Mouse (Mus musculus) spleen, adult 12 weeks (tissue): ENCODE results near the gene Cilp.
A peak's percentile ranks its signal among the peaks of the same experiment; 100 is the strongest.
"Not testable (repeated sequence)": the region's sequence is repeated elsewhere in the genome, so short reads cannot be mapped to it uniquely, and the experiment has no call there.

Source experiments
- DNase-seq: peaks from one replicate; pipeline ENCODE4 v3.0.0; 2022; ENCODE audit warnings: low spot score

Gene Cilp

DNA sequence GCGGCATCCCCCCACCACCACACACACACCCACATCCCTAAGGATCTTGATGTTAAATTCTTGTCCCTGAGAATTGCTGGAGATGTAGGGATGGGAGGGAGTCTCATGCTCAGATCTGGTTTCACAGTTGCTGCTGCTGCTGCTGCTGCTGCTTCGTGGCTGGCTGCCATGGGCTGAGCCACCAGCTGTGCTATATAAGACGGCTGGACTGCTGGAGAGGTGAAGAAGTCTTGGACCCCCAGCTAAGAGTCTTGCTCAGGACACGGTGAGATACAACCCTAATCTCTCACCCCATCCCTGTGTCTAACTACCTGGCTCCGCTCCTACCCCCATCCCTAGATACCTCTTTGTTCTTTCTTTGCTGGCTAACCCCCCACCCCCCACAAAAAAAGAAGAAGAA lies at the start of gene Cilp:
Gene Cilp, plus strand, starts transcription at position 222 of the 400 bp plus-strand sequence.
- no peak for DNase-seq

DNA sequence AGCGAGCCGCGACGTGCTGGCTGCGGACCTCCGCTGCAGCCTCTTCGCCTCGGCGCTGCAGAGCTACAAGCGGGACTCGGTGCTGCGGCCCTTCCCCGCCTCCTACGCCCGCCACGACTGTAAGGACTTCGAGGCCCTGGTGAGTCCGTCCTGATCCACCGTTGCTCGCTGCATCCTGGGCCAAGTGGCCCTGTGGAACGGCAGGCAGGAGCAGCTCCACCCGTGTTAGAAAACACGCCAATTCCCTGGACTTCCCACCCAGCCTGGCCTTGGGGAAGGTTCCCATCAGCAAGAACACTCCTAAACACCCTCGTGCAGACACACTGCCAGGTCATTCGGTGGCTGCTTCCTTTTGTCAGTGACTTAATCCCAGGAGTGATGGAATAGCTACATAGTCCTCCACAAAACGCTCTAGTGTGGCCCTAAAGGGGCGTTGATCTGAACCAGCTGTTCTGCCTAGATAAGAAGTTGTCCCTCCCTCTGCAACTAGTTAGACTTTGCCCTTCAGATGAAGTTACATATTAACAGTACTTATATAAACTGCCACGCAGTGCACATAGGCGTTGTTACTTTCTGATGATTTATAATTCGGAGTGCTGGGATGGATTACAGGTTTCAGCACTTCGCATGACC lies 49.4 kb upstream of the Cilp start:
- DNase-seq = peak; percentile 65

DNA sequence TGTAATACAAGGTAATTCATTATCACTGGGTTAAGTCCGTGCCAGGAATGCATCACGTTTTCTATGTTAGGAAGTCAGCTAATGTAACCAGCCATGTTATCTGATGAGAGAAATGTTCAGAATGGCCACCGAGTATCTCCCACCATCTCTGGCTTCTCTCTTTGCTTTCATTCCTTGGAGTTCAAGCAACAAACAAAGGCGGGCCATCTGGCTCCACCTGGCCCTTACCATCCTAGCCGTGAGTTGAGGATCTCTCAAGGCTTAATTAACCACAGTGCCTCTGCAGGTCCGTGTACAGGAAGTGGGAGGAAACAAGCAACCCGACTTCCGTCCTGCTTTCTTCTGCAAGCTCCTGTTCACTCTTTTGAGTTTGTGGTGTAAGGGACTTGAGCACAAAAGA lies 48.0 kb upstream of the Cilp start:
- DNase-seq = no peak

DNA sequence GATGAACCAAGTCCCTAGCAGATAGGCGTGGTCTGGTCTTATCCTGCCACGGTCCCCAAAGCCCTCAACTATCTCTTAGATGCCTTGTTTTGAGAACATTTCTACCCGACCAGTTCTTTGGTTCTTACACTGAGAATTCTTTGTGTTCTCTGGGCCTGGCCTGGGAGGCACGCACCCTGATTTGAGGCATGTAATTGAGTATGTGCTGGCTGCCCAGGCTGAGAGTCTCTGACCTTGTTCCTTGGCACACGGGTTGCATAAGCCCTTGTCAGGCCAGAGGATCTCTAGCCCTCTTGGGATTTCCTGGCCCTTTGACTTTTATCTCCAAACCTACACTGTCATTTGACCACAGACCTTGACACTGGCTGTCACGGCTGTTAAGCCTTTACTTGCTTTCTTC lies 47.3 kb upstream of the Cilp start:
- DNase-seq = no peak

DNA sequence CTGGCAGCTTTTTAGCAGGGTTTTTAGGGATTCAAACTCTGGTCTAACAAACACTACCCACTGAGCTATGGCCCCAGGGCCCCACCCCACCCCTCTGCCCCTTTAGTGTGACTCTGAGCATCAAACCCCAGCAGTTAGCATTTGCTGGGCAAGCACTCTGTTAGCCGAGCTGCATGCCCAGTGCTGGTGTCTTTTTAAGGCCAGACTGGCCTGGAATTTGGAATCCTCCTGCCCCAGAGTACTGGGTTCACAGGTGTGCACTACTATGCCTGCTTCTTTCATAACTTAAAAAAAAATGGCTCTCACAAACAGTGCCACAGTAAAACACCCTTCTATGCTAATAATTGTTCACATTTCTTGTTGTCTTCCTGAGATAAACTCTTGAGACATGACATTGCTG lies 46.1 kb upstream of the Cilp start:
- no peak for DNase-seq

DNA sequence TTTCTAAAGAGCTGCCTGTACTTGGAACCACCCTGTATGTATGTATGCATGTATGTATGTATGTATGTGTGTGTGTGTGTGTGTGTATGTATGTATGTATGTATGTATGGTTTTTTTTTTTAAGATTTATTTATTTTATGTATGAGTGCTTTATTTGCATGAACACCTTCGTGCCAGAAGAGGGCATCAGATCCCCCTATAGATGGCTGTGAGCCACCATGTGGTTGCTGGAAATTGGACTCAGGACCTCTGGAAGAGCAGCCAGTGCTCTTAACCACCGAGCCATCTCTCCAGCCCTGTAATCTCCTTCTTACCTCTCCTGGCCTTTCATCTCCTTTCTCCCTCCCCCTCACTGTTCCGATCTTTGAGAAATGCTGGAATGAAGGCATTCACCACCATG lies 44.6 kb upstream of the Cilp start:
- not testable (repeated sequence) for DNase-seq

DNA sequence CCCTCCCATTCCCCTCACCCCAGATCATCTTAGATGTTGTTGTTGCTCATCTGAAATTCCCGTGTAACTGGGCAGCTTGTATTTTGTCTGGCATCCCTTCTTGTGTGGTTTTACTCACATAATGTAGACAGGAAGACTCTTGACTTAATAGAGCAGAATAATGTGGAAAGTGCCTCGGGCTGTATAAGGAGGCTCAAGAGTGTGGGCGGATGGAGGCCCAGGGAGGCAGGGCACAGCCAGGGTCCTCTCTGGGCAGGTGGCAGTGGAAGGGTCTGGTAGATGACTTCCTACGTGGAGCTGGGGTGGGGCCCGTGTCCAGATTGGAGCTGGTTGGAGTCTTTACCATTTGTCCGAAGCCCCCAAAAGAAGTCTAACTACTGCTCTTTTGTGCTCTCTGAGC lies 41.1 kb upstream of the Cilp start:
- DNase-seq = no peak

DNA sequence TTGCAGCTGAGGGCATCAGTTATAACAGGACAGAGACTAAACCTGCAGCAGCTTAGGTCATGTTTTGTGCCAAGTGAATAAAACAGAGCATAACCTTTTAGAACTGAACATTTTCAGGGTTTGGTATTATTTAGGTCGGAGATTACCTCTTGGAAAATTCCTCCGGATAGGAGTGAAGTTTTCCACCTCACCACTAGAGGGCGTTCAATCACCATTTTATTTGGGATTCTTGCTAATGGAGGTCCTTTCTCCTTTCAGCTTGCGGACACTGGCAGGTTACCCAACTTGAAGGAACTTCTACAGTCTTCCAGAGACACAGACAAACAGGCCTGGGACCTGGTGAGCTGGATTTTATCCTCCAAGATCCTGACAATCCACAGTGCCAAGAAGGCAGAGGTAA lies 39.2 kb upstream of the Cilp start:
- no peak for DNase-seq

DNA sequence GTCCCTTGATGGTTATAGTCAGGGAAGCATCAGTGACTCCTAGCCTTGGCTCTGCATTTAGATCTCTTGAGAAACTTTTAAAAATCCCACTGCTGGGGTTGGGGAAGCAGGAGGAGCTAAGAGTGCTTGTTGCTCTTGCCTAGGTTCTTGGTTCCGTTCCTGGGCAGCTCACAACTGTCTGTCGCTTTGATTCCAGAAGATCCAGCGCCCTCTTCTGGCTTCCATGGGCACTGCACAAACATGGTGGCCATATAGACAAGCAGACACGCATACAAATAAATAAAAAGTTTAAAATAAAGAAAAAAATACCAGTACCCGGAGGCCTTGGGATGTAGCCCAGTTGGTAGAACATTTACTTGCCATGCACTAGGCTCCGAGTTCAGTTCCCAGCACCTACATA lies 34.7 kb upstream of the Cilp start:
- DNase-seq = no peak

DNA sequence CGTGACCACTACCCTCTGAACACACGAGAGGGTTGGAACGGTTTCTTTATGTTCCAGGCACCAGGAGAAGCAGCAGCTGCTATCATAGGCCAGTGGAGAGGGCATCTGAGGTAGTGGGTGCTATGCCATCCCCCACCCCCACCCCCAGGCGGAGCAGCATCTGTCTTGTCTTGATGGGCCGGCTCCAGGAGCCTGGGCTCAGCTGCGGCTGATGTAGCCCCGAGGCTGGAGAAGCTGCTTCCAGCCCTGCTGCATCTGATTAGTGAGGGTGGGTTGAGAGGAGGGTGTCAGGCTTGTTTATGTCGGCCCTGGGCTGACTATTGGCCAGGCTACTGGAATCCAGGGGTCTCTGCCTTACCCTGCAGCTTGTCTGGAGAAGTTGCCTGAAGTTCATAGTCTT lies 33.7 kb upstream of the Cilp start:
- DNase-seq = no peak

DNA sequence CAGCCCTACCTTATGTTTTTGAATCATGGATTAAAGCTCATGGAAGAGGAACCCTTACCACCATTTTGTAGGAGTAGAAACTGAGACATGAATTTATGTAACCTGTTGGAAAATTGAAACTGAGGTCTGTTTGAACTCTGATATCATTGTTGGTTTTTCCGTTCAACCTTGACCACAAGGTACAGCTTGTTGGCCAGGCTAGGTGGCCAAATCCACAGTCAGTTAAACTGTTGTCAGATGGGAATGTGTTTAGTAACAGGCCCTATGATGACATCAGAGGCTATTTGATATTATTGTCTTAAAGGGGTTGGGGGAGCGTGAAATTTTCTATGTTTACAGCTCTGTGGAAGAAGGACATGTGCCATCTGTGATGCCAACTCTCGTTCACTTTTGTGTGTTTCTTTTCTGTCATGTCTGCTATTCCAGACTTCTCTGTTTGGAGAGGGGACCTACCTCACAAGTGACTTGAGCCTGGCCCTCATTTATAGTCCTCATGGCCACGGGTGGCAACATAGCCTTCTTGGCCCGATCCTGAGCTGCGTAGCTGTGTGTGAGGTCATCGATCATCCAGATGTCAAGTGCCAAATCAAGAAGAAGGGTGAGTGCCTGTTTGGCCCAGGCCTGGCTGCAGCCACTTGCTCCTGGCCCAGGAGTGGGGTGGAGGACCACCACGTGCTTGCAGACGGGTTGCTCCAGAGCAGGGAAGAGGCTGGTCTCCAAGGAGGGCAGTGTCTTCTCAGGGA lies 31.6 kb upstream of the Cilp start:
- no peak for DNase-seq

DNA sequence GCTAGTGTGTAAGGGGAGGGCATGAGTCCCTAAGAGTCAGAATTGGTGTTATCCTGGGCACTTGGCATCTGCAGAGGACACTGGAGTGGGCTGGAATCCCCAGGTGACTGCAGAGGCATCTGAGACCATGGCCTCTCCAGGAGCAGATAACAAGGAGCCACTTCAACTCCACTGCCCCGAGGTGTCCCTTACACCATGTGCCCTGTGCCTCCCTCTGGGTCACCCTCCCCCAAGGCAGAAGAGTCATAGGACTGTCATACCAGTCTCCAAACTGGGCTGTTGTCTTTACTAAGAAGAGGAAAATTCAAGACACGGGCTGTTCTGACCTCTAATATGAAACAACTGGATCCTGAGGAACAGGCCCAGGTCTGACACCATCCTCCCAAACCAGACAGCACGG lies 30.2 kb upstream of the Cilp start:
- DNase-seq = no peak

DNA sequence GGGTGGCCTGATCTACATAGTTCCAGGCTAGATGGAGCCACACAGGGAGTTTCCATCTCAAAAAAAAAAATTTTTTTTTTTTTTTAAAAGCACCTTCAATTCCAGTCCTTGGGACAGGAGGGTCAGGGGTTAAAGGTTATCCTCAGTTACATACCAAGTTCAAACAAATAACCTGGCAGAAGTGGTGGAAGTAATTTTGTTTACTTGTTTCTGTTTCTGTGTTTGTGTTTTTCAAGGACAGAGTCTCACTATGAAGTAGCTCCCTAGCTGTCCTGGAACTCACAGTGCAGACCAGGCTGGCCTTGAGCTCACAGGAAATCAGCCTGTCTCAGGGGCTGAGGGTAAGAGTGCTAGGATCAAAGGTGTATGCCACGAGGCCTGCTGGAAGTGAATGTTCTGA lies 29.4 kb upstream of the Cilp start:
- no peak for DNase-seq

DNA sequence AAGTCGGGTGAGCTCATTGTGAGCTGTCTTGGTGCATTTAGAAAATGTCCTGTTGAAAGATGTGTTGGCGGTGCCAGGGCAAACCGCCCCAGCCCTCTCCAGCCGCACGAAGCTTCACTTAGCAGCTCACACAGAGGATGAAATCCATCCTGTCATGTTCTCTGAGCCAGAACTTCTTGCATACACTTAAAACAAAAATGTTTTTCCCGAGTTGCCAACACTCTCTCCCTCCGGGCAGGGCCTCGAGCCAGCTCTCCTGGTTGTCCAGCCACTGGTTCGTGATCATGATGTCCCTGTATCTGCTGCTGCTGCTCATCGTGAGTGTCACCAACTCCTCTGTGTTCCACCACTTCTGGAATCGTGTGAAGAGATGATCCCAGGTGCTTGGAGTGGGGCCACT lies 27.4 kb upstream of the Cilp start:
- no peak for DNase-seq

DNA sequence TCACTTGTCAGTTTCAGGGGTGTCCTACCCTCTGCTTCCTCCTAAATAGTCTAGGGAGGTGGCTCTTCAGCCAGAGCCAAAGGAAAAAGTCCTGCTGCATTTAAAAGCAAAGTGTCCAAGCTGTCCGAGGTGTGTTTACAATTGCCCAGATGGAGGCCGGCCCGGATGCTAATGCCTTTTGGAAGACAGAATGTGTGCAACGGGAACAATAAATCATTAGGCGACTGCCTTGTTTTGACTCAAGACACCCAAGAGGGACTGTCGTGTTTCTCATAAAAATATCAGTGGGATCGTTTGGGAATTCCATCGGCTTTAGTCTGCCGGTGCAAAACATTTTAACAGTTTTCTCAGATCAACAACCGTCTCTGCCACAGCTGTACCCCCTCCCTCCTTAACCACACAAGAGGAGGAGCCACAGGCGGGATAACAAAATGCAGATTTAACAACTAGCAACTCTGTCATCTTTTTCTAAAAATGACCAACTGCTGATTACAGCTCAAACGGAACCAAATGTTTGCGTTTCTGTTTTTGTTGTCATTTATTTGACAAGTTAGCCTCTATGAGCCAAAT lies 26.7 kb upstream of the Cilp start:
- DNase-seq = no peak

DNA sequence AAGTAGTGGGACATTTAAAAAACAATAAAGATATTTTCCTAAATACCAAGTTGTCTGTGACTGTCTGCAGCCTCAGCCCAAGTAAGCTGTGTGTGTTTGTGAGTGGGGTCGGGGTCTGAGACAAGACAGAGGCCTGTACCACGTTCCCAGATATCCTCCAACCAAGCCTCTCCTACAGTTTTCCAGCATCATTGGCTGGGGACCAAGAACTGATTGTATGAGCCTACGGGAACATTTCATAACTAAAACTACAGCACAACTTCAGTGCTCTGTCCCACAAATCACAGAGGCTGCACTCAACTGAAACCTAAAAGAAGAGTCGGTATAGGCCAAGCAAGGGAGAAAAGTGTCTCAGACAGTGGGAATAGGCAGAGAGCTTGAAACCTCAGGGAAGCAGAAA lies 25.8 kb upstream of the Cilp start:
- no peak for DNase-seq

DNA sequence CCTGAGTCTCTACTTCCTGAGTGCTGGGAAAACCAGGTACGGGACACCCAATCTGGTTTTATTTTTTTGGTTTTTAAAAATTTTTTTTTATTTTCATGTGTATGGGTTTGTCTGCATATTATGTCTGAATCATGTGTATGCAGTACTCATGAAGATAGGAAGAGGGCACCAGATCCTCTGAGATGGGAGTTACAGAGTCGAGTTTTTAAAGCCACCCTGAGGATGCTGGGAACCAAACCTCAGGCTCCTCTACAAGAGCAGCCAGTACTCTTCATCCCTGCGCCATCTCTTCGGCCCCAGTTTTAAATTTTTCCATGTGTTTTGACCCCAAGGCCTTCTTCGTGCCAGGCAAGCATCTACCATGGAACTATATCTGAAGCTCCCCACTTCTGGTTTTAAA lies 25.2 kb upstream of the Cilp start:
- DNase-seq = no peak

DNA sequence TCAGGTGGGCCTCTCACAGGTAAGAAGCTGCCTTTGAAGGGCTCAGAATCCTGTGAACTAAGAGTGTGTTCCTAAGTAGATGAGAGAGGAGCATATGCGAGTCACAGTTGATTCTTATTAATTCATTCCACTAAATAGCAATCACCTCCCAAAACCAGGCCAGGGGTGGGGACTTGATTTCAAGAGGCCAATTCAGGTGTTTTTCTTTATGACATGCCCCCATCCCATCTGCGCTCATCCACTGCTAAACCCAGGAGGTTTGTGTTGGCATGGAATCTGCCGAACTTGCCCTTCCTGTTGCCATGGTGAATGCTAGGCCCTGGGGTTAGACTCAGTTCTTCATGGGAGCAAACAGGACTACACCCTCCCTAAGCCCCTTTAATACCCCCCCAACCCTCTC lies 24.4 kb upstream of the Cilp start:
- no peak for DNase-seq

DNA sequence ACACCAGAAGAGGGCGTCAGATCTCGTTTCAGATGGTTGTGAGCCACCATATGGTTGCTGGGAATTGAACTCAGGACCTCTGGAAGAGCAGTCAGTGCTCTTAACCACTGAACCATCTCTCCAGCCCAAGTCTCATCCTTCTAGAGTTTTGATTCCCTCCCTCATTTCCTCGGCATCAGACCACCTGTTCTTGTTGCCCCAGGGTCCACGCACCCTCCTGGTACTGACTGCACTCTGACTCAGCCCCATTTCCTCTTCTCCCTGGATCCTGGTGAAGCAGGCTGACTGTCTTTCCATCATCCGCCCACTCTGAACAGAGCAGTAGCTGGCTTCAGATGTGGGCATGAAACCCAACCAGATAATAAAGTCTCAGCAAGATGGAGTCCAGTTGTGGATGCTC lies 23.0 kb upstream of the Cilp start:
- DNase-seq = no peak

DNA sequence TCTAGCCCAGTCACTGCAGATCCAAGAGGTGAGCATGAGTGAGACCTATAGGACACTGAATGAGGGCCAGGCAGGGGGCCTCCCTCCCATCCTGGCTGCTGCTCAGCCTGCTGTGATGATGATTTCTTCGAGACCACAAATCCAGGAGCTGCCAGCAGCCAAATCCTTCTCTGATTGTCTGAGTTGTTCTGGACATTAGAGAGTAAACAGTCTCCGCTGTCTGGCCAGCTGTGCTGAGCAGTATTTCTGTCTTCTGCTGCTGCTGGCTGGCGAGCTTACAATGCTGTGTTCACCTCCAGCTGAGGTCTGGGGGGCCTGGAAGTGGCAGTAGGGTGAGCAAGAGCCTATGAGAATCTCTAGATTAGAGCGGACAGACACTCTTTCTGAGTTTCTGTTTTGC lies 21.7 kb upstream of the Cilp start:
- no peak for DNase-seq

DNA sequence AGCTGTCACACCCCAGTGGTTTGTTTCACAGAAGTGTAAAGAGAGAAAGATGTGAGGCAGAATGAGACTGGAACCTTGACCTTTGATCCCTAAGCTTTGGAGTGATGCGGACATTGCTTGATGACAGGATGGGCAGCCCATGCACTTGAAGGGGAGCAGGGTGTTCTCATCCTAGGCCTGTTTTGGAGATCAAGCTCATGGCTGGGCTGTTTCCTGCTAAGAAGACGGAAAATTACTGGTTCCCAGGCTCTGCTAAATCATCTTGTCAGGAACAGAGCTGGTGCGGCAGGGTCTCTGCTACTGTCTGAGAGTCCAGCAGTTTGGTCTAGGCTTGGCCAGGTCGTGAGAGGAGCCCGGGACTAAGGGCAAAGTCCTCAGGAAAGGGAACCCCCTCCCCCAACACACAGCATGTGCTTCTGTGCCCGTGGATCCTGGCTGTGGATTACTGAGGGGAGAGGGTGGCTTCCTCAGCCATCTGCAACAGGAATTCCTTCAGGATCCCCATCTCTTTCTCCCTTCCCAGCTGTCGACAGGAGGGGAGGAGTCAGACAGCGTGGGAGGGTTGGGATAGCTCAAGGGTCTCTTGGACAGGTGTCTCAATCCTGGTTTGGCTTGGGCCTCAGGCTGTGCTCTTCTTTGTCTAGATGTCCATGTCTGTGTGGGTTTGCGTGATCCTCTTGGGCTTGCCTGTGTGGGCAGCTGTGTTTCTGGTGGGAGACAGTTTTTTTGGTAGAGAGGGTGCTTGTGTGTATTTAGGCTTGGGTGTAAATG lies 20.8 kb upstream of the Cilp start:
- no peak for DNase-seq

DNA sequence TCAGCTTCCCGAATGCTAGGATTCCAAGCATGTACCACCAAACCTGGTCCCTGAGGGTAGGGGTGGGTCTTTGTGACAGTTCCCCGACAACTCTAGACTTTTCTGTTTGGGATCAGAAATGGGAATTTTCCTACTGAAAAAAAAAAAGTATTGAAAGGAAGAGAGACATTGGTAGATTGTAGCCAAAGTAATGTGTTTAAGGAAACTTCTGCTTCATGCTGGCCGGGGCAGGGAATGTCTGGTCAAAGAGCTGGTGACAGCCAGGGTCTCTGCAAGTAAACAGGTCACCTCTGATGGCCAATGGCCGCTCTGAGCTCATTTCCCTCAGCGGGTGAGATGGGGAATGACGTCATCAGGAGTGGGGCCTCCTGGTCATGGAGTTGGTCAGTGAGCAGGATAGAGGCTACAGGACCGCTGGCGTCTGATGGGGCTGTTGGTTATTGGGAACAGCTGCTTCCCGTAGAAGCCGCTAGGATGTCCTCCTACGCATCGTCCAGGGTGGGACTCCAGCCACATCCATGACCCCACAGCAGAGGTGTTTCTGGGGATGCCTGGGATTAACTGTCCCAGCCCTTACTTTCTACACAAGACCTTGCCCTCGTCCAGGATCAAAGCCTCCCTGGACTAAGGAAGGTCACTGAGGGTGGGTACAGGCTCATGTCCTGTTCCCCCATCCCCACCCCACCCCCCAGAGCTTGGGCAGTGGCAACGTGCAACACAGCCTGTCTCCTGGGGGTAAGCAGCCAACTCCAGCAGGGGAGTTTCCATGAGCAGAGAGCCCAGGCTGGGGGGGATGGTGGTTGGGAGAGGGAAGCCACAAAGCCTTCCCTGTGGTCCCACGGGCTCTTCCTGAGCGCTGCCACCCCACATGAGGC lies 17.2 kb upstream of the Cilp start:
- DNase-seq = no peak
